Mouse (Mus musculus) liver, adult 2 months (tissue): ENCODE measurements around the gene F10. TPM values are rescaled to one million over a fixed set of nuclear protein-coding genes. Genes with fewer than 3 reads are reported as not detected.

Experiments
- DNase-seq: peaks from one replicate; pipeline ENCODE4 v3.0.0-alpha.2; 2011; ENCODE audit warnings: low read depth, low spot score; ENCODE audit errors: extremely low read depth
- H3K27ac ChIP-seq: fragments of 200-500 bp; replicated peaks from 2 replicates; pipeline ENCODE4 v1.5.1; 2012; ENCODE audit warnings: low read depth, mild to moderate bottlenecking, control low read depth, inconsistent platforms, low read length; ENCODE audit not compliant: insufficient read depth
- H3K27me3 ChIP-seq: fragments of 200-500 bp; 2 replicates; pipeline ENCODE4 v1.6.1; 2012; ENCODE audit warnings: mild to moderate bottlenecking, moderate library complexity, low read length, inconsistent platforms; ENCODE audit not compliant: control insufficient read depth, insufficient read depth
- H3K36me3 ChIP-seq: fragments of 200-500 bp; 2 replicates; pipeline ENCODE4 v1.6.1; 2012; ENCODE audit warnings: low read length, inconsistent platforms; ENCODE audit not compliant: control insufficient read depth, insufficient read depth
- H3K4me1 ChIP-seq: fragments of 200-500 bp; 2 replicates; pipeline ENCODE4 v1.6.1; 2011; ENCODE audit warnings: low read length; ENCODE audit not compliant: control insufficient read depth, insufficient read depth
- H3K4me3 ChIP-seq: fragments of 200-500 bp; 2 replicates; pipeline ENCODE4 v1.5.1; 2011; ENCODE audit warnings: low read depth, mild to moderate bottlenecking, control low read depth, low read length, moderate library complexity; ENCODE audit not compliant: insufficient read depth
- H3K79me2 ChIP-seq: fragments of 200-500 bp; 2 replicates; pipeline ENCODE4 v1.6.1; 2012; ENCODE audit warnings: inconsistent platforms, mild to moderate bottlenecking, low read length, moderate library complexity; ENCODE audit not compliant: control insufficient read depth, insufficient read depth
- H3K9ac ChIP-seq: fragments of 200-500 bp; 2 replicates; pipeline ENCODE4 v1.6.1; 2012; ENCODE audit warnings: low read depth, mild to moderate bottlenecking, control low read depth, inconsistent platforms, low read length
- CTCF ChIP-seq: fragments of 200-500 bp; IDR thresholded peaks from 2 replicates; pipeline ENCODE4 v1.5.1; 2011; ENCODE audit warnings: low read depth, low read length, control low read depth
- POLR2A ChIP-seq: fragments of 200-500 bp; IDR thresholded peaks from 2 replicates; pipeline ENCODE4 v1.6.1; 2011; ENCODE audit warnings: low read length, control low read depth; ENCODE audit not compliant: insufficient read depth; ENCODE audit errors: extremely low read depth
- WGBS: fragments of 180-500 bp; shearing (Covaris S2); methylation state at CpG from one replicate; pipeline ENCODE4 v1.1.7; 2018; 5-methylcytosine and 5-hydroxymethylcytosine counted together
- polyA plus RNA-seq: library from polyadenylated mRNA; depleted of rRNA; stranded (reverse); fragments of >200 nt; gene quantifications from 2 replicates; pipeline ENCODE4 v1.2.3, GENCODE M21; 2012
- total RNA-seq: library from RNA; depleted of rRNA; stranded (reverse); fragments of >200 nt; gene quantifications from 2 replicates; pipeline ENCODE4 v1.2.3, GENCODE M21; 2014

Gene F10
- total and polyA plus RNA-seq, 2 experiments = 371 to 374 TPM

DNA sequence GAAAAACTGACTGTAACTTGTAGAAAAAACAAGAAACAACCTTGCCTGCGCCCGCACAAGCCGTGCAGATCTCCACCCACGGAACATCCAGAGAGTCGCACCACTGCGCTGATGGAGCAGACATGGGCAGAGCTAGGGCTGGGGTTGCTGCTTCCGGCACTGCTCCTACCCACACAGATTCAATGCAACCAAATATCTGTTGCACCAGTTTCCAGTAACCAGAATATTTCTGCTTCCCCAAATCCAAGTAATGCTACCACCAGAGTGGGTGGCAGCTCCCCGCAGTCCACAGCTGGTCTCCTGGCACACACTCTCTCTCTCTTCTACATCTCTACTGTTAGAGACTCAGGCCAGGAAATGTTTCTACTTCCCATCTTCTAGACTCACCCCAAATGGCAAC is 15.3 kb upstream of the F10 start:
- Histone ChIP-seq H3K36me3 (no peaks in the 10 kb centered on the region), H3K79me2 (0 out of 2 replicates have a peak, but pooled peaks cover 6% of the 10 kb centered on the region), H3K4me3 (no peak overlapping the region), H3K9ac (no peak overlapping the region), H3K27ac (no peak overlapping the region), H3K27me3 (no peaks in the 10 kb centered on the region), H3K4me1 (peaks cover 8% of the 10 kb centered on the region)
- TF ChIP-seq CTCF = no peak
- TF ChIP-seq POLR2A = no peak
- WGBS = 96% methylated on average over 8 of the region's 8 CpGs
- DNase-seq = no peak

DNA sequence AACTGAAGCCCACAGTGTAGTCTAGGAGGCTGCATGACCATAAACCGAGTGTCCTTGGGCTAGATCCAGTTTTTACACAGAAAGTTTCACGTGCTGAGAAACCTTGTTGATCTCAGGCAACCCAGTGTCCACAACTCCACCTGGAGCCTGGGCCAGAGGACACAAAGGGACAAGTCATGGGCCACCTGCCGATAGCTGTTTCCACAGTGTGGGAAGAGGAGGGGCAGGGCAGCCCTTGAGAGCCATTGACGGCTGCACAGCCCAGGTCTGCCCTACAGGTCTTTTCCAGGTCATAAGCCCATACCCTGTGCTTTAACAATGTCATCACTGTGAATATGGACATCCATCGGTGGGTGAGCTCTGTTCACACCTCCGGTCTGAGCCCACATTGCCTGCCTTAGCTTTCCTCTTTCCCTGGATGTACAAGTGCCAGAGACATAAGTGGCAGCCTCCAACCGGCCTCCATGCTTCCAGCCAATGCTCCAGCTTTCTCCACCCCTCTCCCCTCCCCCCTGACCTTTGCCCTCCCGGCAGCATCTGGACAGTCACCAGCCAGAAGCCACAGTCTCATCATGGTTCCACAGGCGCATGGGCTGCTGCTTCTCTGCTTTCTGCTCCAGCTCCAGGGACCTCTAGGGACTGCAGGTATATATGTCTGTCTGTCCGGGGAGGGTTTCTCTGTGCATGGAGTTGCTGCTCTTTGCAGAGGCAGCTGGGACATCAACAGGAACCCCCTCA is 11.5 kb upstream of the F10 start, which contains the start of gene F7:
TSS of gene F7 (plus strand) at position 548 of the 738 bp plus-strand sequence.
- peak; percentile 91 for DNase-seq
- Histone ChIP-seq H3K4me1 (peaks cover 15% of the 10 kb centered on the region), H3K36me3 (peaks cover 4% of the 10 kb centered on the region; the same call in 1 of the 2 replicates), H3K27me3 (no peaks in the 10 kb centered on the region), H3K4me3 (peak within 1 kb of the TSS; percentile 52), H3K9ac (peak within 1 kb of the TSS; percentile 52), H3K27ac (peak within 1 kb of the TSS; percentile 85), H3K79me2 (0 out of 2 replicates have a peak, but pooled peaks cover 6% of the 10 kb centered on the region)
- TF ChIP-seq POLR2A (peak; percentile 67; the same call in 1 of the 2 replicates), CTCF (no peak)
- WGBS = 19% methylated on average over 10 of the region's 10 CpGs

DNA sequence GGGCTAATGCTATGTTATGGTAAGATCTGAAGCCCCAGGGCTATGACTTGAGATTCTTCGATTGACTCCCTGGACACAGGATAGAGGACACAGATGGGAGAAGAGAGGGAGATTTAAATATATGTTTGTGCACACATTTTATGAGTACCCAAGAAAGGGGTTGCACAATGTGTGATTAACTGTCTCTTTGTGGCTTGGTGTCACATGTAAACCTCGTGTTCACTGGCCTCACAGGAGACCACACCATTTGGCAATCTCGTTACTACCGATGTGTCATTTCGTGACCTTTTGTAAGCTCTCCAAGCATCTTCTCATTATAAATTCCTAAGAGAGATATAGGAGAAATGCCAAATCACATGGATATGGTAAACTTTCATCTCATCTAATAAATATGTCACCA is 9.5 kb upstream of the F10 start:
- TF ChIP-seq POLR2A = no peak
- no peak for TF ChIP-seq CTCF
- H3K79me2 ChIP-seq = 0 out of 2 replicates have a peak, but pooled peaks cover 6% of the 10 kb centered on the region
- H3K9ac ChIP-seq = no peak overlapping the region
- WGBS = 50% methylated on average over 5 of the region's 5 CpGs
- peaks cover 8% of the 10 kb centered on the region; the same call in 1 of the 2 replicates for H3K36me3 ChIP-seq
- peaks cover 15% of the 10 kb centered on the region for H3K4me1 ChIP-seq
- H3K27ac ChIP-seq = no peak overlapping the region
- DNase-seq = peak; percentile 37
- no peak overlapping the region for H3K4me3 ChIP-seq
- no peaks in the 10 kb centered on the region for H3K27me3 ChIP-seq

DNA sequence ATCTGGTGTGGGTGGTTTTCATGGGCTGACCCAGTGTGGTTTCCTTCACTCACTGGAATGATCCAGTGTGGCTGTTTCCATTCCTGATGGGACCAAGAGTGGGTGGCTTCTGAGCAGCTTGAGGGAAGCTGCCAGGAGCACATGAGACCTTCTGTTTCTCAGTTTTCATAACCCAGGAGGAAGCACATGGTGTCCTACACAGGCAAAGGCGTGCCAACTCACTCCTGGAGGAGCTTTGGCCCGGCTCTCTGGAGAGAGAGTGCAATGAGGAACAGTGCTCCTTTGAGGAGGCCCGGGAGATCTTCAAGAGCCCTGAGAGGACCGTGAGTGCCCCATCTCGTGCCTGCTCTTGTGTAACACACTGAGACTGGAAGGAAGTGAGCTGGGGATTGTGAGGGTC is 8.6 kb upstream of the F10 start:
- WGBS = 76% methylated on average over 5 of the region's 5 CpGs
- H3K4me3 ChIP-seq = no peak overlapping the region
- no peak overlapping the region for H3K27ac ChIP-seq
- H3K79me2 ChIP-seq = 0 out of 2 replicates have a peak, but pooled peaks cover 6% of the 10 kb centered on the region
- H3K9ac ChIP-seq = no peak overlapping the region
- H3K4me1 ChIP-seq = peaks cover 15% of the 10 kb centered on the region
- TF ChIP-seq POLR2A (no peak), CTCF (no peak)
- H3K27me3 ChIP-seq = no peaks in the 10 kb centered on the region
- H3K36me3 ChIP-seq = peaks cover 8% of the 10 kb centered on the region; the same call in 1 of the 2 replicates
- DNase-seq = no peak

DNA sequence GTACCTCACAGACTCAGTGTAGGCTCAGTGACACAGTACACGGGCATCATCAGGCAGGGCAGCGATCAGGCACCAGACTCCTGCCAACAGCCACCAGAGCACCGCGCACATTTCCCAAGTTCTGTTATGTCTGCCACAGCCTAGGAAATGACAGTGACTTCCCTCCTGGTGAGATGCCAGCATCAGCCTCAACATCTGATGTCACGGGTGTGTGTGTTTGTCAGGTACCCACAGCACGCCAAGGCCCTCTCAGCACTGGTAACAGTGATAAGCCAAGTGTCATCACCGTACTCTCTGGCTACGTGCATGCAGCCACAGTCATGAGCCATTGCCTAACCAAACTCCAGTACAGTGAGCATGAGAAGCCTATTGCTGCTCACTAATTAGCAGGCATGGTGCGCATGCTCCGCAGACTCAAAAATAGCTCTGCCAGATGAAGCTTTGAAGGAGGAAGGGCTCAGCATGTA is 729 bp upstream of the F10 start:
- TF ChIP-seq POLR2A = peak; percentile 27; the same call in 1 of the 2 replicates
- no peak for TF ChIP-seq CTCF
- H3K27ac ChIP-seq = peak overlapping the region; percentile 98

More for the DNA sequence above, 729 bp upstream of the F10 start:
- H3K27me3 ChIP-seq = no peaks in the 10 kb centered on the region
- H3K36me3 ChIP-seq = peaks cover 13% of the 10 kb centered on the region
- H3K4me1 ChIP-seq = peaks cover 25% of the 10 kb centered on the region
- peak overlapping the region; percentile 72 for H3K9ac ChIP-seq
- 22% methylated on average over 10 of the region's 10 CpGs for WGBS
- H3K4me3 ChIP-seq = no peak overlapping the region
- peak; percentile 97 for DNase-seq
- peaks cover 18% of the 10 kb centered on the region; the same call in 1 of the 2 replicates for H3K79me2 ChIP-seq
